Mouse (Mus musculus): ENCODE results near the gene Rflna. TPM values are rescaled to one million over a fixed set of nuclear protein-coding genes. Genes with fewer than 3 reads are reported as not detected.
A peak's percentile ranks its signal among the peaks of the same experiment; 100 is the strongest.

Gene Rflna
- total RNA-seq (2021) = under 1 TPM; 0.18 to 0.20 TPM
- long read RNA-seq, experiment 1 = 0 reads
- long read RNA-seq, experiment 2 = 0 reads

DNA sequence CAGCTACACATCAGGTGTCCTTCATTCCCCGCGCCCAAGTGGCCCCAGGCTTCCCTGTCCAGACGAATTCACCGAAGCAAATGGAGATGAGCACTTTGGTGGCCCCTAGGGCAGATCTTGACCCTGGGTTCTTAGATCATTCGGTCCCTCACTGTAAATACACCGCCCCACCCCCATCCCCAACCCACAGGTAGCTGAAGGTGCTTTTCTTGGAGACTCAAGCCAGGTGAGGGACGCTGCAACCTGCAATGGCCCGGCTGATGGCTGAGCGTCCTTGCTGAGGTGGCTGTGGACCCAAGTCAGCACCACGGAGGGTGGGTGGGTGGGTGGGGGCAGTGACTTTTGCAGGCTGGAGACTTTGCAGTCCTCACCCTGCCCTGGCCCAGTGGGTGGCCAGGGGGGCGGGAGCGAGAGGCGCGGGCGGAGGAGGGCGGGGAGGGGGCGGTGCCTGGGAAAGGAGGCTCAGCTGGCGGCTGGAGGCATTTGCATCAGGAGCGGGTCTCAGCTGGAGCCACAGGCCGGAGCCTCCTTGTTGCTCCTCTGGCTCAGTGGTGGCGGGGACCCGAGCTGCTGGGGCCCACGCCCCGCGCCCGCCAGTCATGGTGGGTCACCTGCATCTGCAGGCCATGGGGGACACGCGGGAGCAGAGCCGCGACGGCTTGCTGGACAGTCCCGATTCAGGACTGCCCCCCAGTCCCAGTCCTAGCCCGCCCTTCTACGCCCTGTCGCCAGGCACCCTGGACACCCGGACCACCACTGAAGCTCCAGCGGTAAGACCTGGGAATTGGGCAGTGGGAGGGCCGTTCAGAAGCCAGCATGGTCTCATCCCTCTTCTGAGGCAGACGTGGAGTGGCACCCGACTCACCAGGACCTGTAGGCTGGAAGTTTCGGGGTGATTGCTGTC, at the start of gene Rflna:
Gene Rflna, plus strand, starts transcription at position 253 of the 904 bp plus-strand sequence.
- DNase-seq = no peak

- peak in 1 of 2 experiments; percentile 32 for DNase-seq
Observed at GRCm38 (mm10) chr5:124954404-124955305, 48.4 kb upstream of the Rflna start.

- no peak for DNase-seq
Observed at GRCm38 (mm10) chr5:124957491-124957890, 45.5 kb upstream of the Rflna start.

DNA sequence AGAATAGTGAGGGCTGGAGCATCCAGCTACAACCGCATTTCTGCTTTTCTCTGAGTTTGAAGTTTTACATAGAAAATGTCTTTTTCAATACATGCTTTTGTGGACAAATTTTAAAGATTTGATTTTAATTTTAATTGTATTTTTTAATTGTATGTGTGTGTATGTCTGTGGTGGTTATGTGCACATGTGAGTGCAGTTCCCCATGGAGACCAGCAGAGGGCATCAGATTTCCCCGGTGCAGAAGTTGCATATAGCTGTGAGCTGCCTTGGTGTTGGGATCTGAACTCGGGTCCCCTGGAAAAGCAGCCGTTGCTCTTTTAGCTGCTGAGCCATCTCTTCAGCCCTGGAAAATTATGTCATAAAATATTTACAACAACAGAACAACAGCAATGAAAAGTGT, 43.9 kb upstream of the Rflna start:
- DNase-seq = no peak

DNA sequence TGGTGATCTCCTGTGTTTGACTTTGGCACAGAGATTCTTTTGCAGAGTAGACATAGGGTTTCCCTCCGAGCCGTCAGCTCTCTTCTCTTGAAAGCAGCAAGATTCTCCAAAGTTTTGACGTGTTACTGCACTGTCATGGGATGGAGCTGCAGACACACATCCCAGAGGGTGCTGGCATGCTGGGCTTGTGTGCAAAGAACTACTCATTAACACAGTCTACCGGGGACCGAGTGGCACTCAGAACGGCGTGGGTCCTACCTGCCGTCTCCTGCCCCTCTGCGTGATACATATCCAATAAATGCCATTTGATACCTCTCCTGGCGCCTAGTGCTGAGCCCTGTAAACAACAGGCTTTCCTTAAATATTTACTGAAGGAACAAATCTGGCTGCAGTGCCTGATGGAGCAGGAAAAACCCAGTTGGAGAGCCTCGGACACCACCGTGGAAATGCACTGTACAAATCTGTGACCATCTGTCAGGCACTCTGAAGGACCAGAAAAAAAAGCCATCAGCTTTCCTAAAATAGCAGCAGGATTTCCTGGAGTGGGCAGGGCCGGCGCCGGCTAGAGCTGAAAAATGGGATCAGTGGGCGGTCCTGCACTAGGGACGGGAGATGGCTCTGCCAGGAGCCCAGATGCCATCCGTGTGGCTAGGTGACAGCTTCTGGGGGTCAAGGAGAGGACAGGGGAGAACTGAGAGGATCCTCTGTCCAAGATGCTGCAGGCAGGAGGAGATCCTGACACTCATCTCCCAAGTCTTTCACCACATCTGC, 42.7 kb upstream of the Rflna start:
- peak; percentile 79 to 89 for DNase-seq

DNA sequence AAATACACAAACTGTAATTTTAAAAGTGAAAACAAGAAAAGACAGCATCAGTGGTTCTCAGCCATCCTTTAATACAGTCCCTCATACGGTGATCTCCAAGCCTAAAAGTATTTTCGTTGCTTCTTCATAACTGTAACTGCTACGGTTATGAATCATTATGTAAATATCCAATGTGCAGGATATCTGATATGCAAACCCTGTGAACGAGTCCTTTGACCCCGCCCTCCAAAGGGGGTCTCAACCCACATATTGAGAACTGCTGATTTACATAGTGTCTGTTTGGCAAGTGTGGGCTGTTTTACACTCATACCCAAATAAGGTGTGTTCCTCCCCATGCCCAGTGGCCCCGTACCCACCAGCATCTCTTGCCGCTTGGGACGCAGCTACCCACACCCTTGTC, 41.6 kb upstream of the Rflna start:
- no peak for DNase-seq

- DNase-seq = no peak
Observed at GRCm38 (mm10) chr5:124962761-124963160, 40.3 kb upstream of the Rflna start.

- DNase-seq = peak; percentile 48 to 54
Observed at GRCm38 (mm10) chr5:124963806-124964672, 39.0 kb upstream of the Rflna start.

DNA sequence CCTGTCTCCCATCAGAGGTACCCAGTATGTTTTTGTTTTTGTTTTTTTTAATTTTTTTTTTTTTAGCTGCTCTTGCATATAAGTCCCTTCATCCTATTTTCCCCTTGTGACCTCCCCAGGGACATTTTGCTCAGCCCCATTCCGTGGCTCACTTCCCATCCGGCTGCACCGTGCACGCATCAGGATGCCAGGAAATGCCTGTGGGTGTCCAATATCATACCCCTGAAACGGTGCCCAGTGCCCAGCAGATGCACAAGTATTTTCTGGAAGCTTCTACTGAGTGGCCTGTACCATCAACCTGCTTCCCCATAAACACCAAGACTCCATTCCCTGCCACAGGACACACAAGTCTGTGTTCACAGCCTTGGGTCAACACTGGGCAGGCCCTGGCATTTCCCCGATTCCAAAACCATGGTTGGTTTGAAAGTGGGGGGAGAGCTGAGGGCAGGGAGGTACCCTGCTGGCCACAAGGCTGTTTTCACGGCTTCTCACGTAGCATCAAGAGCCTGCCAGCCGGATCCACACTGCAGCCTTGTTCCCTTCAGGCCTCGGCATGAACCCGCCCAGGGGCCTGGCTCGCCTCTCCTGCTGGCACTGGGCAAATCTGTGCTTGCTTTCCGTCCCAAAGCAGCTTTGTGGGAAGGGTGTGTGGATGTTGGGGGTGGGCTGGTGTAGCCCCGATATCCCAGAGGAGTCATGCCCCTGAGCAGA, 36.2 kb upstream of the Rflna start:
- DNase-seq = peak in 1 of 2 experiments; percentile 20

- no peak for DNase-seq
Observed at GRCm38 (mm10) chr5:124969790-124970189, 33.2 kb upstream of the Rflna start.

DNA sequence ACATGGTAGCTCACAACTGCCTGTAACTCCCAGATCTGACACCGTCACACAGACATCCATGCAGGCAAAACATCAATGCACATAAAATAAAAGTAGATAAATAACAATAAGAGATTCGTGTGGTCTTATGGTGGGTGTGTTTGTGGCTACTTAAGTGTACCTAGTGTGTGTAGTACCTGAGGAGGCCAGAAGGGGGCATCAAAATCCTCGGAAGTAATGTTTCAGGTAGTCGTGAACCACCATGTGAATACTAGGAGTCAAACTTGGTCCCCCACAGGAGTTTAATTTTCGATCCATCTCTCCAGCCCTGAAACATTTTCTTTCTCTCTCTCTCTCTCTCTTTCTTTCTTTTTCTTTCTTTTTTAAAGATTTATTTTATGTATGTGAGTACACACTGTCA, 16.8 kb upstream of the Rflna start:
- DNase-seq = no peak

DNA sequence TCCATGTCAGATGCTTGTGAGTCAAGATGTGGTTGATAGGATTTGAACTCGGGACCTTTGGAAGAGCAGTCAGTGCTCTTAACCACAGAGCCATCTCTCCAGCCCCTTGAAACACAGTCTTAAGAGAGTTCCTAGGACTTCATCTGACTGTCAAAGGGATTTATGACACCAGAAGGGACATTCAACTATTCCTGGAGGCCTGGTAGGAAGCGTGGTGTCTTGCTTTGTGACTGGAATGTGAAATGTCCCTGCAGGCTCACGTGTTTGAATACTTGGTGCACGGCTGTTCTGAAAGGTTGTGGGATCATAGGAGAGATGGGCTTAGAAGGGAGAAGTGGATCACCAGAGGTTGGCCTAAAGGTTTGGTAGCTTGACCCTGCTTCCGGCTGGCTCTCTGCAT, 16.4 kb upstream of the Rflna start:
- no peak for DNase-seq

- DNase-seq = peak; percentile 70 to 71
Observed at GRCm38 (mm10) chr5:124989724-124990123, 13.3 kb upstream of the Rflna start.

GRCm38 (mm10) chr5:124992323-124992722, 10.7 kb upstream of the Rflna start:
- DNase-seq = no peak

GRCm38 (mm10) chr5:124992891-124993290, 10.1 kb upstream of the Rflna start:
- peak; percentile 45 to 75 for DNase-seq

DNA sequence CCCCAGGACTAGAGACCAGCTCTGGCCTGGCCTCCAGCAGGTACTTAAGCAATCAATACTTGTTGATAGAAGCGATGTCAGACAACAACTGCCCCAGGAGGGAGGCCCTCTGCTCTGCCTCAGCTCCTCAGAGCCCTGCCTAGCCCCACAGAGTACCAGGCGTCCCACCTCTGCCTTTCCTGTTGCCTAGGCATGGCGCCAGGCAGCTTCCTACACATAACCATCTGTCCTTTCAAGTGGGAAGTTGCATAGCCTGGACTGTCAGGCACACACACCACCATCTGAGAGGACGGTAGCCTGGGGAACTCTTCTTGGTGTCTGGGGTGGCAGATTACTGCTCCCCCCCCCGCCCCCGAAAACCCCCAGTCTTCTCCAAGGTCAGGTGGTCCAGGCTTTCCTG, 6.2 kb upstream of the Rflna start:
- DNase-seq = no peak

- DNase-seq = no peak
Observed at GRCm38 (mm10) chr5:124997913-124998312, 5.1 kb upstream of the Rflna start.

DNA sequence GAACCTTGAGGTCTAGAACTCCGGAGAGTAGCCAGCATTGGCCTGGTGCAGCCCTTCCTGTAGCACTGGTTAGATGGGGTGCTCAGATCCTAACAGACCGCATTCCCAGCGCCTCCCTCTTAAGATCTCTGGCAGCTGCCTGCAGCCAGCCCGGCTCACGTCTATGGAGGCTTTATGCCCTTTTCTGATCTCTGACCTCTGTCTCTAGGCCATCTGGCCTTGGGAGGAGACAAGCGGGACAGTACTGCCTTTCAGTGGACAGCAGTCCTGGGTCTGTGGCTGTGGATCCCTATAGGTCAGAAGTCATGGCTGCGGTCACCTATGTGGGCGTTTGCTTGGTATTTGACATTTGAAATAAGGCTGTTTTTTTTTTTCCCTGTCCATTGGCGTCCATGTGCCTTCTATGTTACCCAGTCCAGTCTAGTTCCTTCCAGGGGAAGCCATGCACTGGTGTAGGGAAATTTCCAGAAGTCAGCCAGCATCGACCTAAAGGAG, 2.2 kb upstream of the Rflna start:
- no peak for DNase-seq

DNA sequence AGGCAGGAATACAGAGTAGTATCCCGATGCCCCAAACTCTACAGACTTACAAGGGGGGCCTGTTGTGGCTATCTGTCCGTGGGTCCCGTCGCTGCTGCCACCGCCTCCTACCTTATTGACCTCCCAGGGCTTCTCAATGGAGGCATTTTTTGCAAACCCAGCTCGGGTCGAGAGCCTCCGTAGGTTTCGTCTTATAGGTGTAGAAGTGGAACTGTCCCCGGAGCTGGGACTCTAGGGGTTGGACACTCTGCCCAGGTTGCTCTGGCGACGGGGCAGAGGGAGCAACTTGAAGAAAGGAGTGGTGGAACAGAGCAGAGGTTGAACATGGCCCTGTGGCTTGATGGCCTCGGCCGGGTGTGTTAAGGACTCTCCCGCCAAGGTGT, 843 bp downstream of the Rflna start:
- no peak for DNase-seq
